Mouse (Mus musculus) urinary bladder, adult 2 months (tissue): ENCODE measurements around the gene Doc2g. TPM values are rescaled to one million over a fixed set of nuclear protein-coding genes. Genes with fewer than 3 reads are reported as not detected.
A peak's percentile ranks its signal among the peaks of the same experiment; 100 is the strongest.

Experiments
- DNase-seq: peaks from one replicate; pipeline ENCODE4 v3.0.0; 2022; ENCODE audit warnings: low spot score
- polyA plus RNA-seq: library from polyadenylated mRNA; depleted of rRNA; stranded (reverse); fragments of >200 nt; gene quantifications from 2 replicates; pipeline ENCODE4 v1.2.3, GENCODE M21; 2012

Doc2g gene
- polyA plus RNA-seq, 1 experiment, result 9.9 TPM

DNA sequence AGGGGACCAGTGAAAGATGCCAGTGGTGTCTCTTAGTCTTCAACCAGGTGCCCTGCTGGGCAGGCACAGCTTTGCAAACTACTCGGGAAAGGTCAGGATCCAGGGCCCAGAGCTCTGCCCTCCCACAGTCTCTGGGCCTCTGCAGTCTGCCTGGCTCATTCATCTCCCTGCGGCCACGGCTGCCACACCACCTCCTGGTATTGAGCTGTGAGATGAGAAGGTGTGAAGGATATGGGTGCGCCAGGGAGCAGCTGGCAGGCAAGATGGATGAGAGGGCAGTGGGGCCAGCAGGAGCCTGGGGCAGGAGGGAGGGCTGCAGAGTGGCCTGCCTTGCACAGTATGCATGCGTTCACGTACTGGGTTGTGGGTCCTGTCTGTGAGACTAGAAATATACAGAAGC lies 12.3 kb upstream of the Doc2g start:
- DNase-seq, result no peak

DNA sequence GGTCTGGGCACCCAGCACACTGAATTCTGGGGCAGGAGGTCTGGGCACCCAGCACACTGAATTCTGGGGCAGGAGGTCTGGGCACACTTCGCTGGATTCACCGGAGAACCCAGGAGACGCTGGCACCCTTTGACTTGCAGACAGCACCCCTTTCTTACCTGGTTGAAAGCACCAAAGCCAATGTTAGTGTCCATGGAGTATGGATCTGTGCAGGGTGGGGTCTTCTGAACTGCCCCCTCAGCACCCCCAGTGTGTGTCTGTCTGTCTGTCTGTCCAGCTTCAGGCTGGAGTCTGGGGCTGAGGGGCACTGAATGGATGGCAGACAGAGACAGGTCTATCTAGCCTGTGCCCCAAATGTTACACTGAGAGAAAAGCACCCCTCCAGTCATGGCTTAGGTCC lies 11.6 kb upstream of the Doc2g start:
- DNase-seq, result no peak

DNA sequence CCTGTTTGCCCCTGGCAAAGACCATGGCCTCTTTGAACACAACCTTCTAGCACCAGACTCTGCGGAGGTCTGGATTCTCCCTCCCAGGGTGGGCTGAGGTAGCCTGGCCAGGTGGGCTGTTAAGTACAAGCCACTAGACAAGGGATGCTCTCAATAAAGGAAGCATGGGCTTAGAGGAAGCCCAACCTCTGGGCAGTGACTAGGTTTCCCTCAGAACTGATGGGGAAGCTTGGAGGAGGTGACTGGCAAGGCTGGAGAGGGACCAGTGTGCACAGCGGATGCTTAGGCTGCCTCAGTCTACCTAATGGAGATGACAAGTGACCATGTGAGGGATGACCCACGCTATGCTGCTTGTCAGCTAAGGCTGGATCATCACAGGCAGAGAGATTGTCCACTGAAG lies 11.1 kb upstream of the Doc2g start:
- DNase-seq, result no peak

DNA sequence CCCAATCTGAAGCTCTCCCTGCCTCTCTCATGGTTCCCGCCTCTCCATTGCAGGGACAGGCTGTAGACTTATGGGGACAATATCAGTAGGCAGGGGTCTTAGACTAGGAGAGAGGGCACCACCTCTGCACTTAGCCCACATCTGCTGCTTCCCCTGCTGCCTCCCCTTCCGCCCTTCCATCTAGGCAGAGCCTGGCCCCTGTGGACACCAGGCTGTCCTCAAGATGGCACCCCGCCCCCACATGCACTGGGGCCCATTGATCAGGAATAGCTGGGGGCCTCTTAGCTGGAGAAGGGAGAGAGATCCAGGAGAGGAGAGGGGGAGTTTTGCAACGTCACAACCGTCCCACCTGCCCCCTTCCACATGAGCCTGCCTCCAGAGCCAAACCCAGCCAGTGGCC lies 10.7 kb upstream of the Doc2g start, which contains the start of gene Tbx10:
Tbx10 (plus strand) TSS at position 337 of the 400 bp plus-strand sequence.
- DNase-seq, result no peak

DNA sequence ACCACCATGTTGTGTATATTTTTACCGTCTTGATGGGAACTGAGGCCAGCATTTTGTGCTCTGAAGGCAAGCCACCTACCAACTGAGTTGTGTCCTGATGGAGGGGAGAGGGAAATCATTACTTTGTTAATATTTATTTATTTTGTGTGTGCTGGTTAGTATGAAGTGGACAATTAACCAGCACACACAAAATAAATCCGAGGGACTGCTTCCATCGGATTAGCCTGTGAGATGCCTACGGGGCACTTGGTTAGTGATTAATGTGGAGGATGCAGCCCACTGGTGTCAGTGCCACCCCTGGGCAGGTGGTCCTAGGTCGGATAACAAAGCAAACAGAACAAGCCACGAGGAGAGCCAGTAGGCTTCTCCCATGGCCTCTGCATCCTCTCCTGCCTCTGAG lies 8.2 kb upstream of the Doc2g start:
- DNase-seq, result no peak

DNA sequence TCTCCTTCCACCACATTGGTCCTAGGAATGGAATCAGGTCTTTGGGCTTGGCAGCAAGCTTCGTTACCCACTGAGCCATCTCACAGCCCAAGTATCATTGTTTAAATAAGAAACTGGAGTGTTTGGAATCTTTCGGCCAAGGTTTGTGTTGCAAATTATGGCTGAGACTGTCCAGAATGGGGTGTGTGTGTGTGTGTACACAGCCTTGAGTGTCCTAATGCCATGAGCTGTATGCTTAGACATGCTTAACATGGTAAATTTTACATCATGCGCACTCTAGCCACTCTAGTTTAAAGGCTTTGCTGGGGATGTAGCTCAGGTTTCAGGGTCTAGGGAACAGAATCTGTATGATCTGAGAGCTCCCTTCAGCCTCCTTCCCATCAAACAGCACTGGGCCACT lies 7.6 kb upstream of the Doc2g start:
- DNase-seq, result no peak

DNA sequence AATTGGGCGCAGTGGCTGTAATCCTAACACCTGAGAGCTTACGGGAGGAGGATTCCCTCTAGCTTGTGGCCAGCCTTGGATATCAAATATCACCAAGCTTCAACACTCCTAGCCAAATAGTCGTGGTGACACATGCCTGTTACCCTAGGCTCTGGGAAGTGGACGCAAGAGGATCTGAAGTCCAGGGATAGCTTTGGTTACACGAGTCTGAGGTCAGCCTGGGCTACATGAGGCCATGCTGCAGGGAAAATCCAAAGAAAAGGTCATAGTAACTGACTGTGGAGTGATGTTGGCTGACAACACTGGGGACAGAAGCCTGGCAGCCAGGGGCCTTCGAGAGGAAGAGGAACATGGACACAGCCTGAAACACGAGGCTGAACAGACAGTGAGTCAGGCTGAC lies 7.0 kb upstream of the Doc2g start:
- no peak for DNase-seq

DNA sequence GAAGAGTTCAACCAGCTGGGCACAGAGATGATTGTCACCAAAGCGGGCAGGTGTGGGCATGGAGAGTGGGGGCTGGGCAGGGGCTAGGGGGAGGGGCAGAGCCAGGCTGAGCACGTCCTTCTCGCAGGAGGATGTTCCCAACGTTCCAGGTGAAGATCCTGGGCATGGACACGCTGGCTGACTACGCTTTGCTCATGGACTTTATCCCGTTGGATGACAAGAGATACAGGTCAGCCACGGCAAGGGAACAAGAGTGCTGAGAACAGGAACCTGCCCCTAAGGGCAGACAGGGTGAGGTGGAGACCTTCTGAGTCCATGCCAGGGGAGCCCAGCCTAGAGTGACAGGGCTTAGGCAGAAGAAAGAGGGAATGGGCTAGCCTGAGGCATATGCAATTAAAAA lies 6.4 kb upstream of the Doc2g start:
- DNase-seq, result no peak

DNA sequence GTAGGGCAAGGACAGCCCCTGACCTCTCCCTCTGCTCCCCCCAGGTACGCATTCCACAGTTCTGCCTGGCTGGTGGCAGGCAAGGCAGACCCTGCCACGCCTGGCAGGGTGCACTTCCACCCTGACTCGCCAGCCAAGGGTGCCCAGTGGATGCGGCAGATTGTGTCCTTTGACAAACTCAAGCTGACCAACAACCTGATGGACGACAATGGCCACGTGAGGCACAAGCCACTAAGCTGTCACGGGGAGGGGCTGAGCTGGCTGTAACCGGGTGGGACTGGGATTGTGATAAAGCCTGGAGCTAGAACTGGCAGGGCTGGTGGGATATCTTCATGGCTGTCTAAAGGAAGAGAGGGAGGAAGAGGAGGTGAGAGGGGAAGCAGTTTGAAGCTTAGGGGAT lies 5.9 kb upstream of the Doc2g start:
- DNase-seq, result no peak

DNA sequence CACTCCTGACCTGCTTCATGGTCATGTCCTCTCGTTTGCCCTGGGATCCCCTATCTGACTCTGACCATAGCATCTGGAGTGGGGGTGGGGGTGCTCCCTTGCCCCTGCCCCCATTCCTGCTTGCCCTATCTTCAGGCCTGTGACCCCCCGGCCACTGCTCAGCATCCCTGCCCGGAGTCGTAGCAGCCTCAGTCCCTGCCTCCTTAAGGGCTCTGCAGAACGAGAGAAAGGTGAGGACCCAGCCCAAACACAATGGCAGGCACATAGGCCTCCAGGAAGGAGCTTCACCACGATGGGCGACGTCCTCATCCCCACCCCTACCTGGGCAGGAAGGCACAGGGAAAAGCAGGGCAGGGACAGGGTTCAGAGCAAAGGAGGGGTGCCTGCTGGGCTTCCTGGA lies 4.8 kb upstream of the Doc2g start:
- DNase-seq, result no peak

DNA sequence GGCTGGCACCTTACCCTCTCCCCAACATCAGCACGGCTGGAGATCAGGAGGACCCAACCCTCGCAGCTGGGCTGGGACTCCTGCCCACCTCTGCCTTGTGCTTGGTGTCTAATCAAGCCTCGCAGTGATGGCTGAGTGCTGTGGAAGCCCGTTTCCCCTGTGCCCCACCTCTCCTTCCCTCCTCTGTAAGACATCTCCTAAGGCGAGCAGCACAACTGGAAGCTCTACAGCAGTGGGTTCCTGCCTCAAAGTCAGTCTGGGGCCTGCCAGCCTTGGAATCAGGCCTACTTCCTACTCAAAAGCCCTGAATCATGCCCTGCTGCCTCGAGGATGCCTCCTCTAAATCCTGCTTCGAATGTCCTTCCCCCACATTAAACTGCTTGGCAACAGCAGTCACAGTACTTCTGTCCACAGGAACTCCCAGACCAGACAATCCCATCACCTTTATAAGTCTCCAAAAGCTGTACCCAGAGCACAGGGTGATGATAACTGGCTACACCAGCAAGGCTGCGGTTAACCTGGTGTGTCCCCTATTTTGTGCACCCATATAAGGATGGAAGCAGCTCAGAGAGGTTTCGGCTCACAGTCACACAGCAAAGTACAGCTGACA lies 3.9 kb upstream of the Doc2g start:
- no peak for DNase-seq

DNA sequence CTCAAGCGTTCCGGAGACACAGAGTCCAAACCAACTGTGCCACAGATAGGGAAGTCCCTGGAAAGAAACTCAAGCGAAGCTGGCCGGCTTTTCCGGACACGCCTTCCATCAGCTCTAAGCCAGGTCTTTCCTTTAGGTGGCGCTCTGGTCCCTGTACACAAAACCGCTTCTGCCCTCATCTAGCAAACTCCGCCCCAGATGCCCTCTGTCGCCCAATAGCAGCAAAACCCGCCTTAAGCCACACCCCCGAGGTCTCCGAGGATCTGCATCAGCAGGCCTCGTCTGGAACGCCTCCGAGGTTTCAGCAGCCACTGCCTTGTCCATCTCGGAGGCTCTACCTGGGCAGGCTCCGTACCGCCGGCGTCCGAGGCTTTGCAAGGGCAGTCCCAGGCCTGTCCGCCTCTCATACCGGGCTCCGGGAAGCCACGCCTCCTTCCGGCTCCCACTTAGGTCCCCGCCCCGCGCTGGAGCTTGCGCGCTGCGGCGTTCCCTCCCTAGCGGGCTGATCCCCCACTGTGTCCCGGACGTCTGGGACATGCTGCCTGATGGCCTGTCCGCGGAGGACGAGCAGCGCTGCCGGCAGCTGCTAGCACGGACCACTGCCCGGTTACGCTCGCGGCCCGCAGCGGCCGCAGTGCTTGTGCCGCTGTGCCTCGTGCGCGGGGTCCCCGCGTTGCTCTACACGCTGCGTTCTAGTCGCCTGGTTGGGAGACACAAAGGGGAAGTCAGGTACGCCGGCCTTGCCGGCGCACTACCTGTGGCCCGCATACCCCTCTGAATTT lies 2.8 kb upstream of the Doc2g start, which contains the start of the genes Nudt8 and Gm49405:
Nudt8 (plus strand) TSS at position 462 of the 782 bp plus-strand sequence.
Gm49405 (plus strand) TSS at position 508 of the 782 bp plus-strand sequence.
- DNase-seq, result peak; percentile 95

DNA sequence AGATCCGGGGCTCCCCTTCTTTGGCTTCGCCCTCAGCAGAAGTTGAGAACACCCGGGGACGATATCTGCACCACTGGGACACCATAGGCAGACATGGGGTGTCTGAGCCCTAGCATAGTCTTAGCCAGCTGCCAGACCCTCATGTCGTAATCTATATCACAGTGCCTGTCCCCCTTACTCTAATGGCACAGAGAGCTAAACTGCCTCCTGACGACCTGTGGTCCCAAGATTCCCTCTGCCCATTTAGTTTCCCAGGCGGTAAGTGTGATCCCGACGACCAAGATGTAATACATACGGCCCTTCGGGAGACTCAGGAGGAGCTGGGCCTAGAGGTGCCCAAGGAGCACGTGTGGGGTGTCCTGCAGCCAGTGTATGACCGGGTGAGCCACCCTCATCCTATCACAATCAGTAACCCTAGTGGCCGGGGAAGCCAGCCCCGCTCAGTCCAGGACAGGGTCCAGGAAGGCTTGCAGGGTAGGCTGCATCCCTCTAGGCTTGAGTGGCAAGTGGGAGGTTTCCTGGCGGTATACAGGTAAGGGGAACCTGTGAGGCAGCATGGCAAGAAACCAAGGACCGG lies 2.1 kb upstream of the Doc2g start:
- no peak for DNase-seq

DNA sequence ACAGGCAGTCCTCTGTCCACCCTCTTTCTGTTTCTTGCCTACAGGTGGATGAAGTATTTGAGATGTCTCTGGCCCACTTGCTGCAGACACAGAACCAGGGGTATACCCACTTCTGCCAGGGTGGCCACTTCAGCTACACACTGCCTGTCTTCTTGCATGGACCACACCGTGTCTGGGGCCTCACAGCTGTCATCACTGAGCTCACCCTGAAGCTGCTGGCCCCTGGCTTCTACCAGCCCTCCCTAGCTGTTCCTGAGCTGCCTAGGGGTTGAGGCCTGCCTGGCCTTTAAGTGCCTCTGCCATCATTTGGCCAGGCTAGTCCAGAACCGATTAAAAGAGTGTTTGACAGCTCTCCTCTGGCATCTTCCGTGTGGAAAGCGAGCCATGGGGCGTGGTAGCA lies 1.4 kb upstream of the Doc2g start:
- no peak for DNase-seq

DNA sequence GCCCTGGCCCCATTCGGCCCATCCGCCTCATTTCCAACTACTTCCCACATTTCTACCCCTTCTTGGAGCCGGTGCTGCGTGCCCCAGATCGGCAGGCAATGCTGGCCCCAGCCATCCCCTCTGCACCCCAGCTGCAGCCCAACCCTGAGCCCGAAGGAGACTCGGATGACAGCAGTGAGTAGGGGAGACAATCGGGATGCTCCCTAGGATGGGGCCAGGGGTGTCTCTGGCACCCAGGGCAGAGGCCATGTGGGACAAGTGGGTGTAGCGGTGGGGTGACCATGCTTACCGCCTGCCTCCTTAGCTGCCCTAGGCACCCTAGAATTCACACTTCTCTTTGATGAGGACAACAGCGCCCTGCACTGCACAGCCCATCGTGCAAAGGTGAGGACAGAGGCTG lies 528 bp downstream of the Doc2g start:
- no peak for DNase-seq

DNA sequence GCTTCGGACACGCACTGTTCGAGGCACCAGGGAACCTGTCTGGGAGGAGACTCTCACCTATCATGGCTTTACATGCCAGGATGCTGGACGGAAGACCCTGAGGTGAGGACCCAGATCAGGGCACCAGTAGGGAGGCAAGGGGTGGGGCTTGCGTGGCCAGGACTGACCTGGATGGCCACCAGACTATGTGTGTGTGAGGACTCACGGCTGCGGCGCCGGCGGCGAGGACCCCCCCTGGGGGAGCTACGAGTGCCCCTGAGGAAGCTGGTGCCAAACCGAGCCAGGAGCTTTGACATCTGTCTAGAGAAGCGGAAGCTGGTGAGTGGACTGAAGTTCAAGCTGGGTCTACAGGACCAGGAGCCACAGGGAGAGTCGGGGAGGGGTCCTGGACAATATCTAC lies 1.2 kb downstream of the Doc2g start:
- no peak for DNase-seq

DNA sequence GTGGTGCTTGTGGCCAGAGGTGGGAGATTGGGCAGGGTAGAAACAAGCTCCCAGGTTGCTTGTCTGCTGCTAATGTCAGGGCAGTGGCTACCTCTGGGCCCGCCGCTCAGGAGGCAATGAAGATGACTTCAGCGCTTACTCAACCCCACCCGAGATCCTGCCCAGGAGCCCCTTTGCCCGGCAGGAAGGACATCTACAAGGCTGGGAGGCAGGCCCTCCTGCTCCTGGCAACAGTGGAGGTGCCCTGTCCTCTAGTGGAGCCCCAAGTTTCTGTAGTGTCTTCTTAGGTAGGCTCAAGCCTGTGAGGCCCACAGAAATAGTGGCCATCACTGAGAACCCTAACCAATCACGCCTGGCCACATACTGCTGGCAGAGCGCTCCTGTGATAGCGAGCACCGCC lies 2.0 kb downstream of the Doc2g start:
- DNase-seq, result no peak

DNA sequence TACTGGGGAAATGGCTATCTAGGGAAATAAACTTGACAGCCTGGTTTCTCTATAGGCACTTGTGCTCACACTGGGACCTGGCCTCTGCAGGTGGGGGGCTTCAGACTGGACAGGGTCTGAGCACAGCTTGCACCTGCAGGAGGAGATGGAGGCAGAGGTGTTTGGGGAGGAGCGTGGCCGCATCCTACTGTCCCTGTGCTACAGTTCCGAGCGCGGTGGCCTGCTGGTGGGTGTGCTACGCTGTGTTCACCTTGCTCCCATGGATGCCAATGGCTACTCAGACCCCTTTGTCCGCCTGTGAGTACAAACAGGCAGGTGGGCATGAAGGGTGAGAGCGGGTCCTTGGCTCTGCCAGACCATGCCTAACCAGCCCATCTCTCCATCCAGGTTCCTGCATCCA lies 2.9 kb downstream of the Doc2g start:
- no peak for DNase-seq

DNA sequence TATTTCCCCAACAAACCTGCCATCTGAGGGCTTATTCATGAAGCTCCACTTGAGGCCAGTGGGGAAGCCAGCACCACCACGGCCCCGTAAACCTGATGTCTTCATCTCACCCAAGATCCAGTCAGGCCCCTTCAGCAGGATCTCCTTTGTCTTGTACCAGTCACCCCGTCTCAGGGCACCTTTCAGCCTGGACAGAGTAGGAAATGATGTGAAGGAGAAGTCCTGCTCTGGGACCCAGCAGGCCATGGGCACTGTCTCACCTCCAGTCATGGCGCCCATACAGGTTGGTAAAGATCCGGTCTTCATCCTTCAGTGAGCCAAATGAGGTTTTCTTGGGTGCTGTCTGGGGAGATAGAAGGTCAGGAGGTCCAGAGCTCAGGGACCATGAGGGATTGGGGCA lies 8.0 kb downstream of the Doc2g start:
- no peak for DNase-seq

DNA sequence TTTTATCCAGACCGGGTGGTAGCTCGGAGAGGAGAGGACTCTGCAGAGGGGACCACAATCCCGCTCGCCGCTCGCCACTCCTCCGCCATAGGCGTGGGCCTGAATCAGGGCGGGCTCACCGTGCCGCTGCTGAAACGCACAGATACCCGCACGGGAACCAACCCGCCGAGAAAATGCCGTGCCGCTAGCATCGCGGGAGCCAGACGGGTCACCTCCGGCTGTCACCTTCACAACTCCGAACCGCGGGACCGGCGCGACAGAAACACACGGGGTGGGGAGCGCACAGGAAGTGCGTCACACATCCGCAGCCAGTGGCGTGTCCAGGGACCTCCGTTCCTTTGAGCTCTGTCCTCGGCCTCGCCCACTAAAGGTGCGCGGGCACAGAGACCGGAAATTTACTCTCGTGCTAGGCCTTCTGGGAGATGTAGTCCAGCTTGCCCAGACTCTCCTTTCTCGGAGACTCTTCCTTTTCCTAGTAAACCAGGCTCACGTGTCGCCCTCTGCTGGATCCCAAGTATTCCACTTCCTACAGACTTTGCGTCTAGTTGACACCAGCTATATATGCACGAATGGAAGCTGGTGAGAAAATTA lies 9.4 kb downstream of the Doc2g start, which contains the start of gene Ndufv1:
Ndufv1 (minus strand) TSS at position 375 of the 591 bp plus-strand sequence.
- peak; percentile 86 for DNase-seq

DNA sequence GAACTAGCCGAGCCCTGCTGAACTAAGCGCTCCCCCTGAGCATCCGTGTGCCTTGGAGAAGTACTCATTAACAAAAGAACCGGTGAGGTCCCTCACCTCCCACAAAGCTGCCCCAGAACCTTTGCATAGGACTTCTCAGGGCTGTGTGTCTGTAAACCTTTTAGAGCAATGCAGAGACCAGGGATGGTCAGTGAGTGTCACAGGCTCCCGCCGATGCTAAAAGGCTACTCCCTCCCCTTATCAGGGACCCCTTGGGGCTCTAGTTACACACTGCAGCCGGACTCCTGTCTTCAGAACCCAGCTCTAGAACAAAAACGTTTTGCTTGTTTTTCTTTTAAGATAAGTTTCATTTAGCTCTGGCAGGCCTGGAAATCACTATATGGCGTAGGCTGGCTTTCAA lies 10.0 kb downstream of the Doc2g start:
- no peak for DNase-seq

DNA sequence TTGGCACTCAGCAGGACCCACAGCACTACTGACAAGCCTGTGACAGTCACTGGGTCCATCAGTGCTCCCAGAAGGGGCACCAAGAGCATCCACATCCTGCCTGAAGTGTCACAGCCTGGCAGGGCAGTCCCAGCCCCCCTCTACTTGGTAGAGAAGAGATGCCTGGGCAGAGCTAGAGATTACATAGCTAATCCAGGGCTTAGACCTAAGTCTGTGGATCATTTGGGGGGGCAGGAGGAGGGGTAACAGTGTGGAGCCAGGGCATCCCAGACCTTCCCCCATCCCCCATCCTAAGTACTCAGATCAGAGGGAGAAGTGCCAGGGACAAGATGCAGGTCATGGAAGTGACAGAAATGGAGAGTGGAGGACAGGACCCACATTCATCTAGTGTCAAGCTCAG lies 11.7 kb downstream of the Doc2g start:
- no peak for DNase-seq

DNA sequence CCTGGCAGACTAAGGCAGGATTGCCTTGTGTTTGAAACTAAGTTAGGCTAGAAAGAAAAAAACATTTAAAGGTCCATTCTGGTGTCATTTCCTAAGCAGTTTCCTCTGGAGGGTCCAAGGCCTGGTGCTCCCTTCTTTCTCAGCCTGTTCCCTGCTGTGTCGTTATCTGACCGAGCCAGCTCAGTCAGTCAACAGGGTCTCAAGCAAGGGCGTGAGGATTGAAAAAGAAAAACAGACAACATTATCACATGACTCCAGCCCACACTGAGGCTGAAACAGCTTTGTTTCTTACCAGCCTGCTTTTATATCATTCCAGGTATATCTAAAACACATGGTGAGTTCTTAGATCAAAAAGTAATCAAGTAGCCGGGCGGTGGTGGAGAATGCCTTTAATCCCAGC lies 12.5 kb downstream of the Doc2g start:
- DNase-seq, result no peak
